Mouse (Mus musculus): ENCODE data around the gene Cltb.

GRCm38 (mm10) chr13:54574854-54575481, 36.2 kb downstream of the Cltb start, which contains the start of gene Arl10:
- TF ChIP-seq TAL1 (IDR thresholded peaks at IDR 0.05; ENCODE audit: low read length) = no peak
- TF ChIP-seq GATA1 (IDR thresholded peaks at IDR 0.05; ENCODE audit: low read length) = no peak
